Mouse (Mus musculus): ENCODE measurements around the gene Vmn1r198. TPM values are rescaled to one million over a fixed set of nuclear protein-coding genes. Genes with fewer than 3 reads are reported as not detected.

Gene Vmn1r198
- not detected for total RNA-seq (2023)

GRCm38 (mm10) chr13:22350064-22350463, at the start of gene Vmn1r198:
Gene Vmn1r198, plus strand, starts transcription at chr13:22350364.

GRCm38 (mm10) chr13:22324289-22324688, 25.9 kb upstream of the Vmn1r198 start, which contains the start of gene Vmn1r197:
Gene Vmn1r197, plus strand, starts transcription at chr13:22324589.

GRCm38 (mm10) chr13:22379518-22379917, 29.4 kb downstream of the Vmn1r198 start, which contains the start of gene Vmn1r199:
Gene Vmn1r199, plus strand, starts transcription at chr13:22379818.

GRCm38 (mm10) chr13:22390073-22390472, 39.9 kb downstream of the Vmn1r198 start, which contains the start of gene Vmn1r200:
Gene Vmn1r200, plus strand, starts transcription at chr13:22390373.

Other genes starting within 250 kb of the Vmn1r198 start
- not detected for gene Vmn1r189, start 244.5 kb upstream of the Vmn1r198 start, total RNA-seq (2023)
- not detected for gene Vmn1r191, start 166.4 kb upstream of the Vmn1r198 start, total RNA-seq (2023)
- gene Vmn1r192, start 159.2 kb upstream of the Vmn1r198 start, total RNA-seq (2023): not detected
- gene Vmn1r193, start 127.2 kb upstream of the Vmn1r198 start, total RNA-seq (2023): not detected
- not detected for gene Vmn1r194, start 106.1 kb upstream of the Vmn1r198 start, total RNA-seq (2023)
- not detected for gene Vmn1r195, start 79.8 kb upstream of the Vmn1r198 start, total RNA-seq (2023)
- gene Vmn1r196, start 60.4 kb upstream of the Vmn1r198 start, total RNA-seq (2023): not detected
- not detected for gene Vmn1r197, start 25.8 kb upstream of the Vmn1r198 start, total RNA-seq (2023)
- gene Vmn1r199, start 29.5 kb downstream of the Vmn1r198 start, total RNA-seq (2023): not detected
- gene Vmn1r200, start 40.0 kb downstream of the Vmn1r198 start, total RNA-seq (2023): not detected
- not detected for gene Vmn1r201, start 121.6 kb downstream of the Vmn1r198 start, total RNA-seq (2023)
- gene Vmn1r202, start 155.0 kb downstream of the Vmn1r198 start, total RNA-seq (2023): under 1 TPM; 0.12 TPM
- not detected for gene Vmn1r203, start 167.8 kb downstream of the Vmn1r198 start, total RNA-seq (2023)
- not detected for gene Vmn1r204, start 202.8 kb downstream of the Vmn1r198 start, total RNA-seq (2023)
- gene Vmn1r205, start 242.6 kb downstream of the Vmn1r198 start, total RNA-seq (2023): not detected